Mouse (Mus musculus) cerebellum, adult 8-10 months (tissue): ENCODE measurements around the gene Shisa6.
A peak's percentile ranks its signal among the peaks of the same experiment; 100 is the strongest.

Experiments
- DNase-seq: peaks from one replicate; pipeline ENCODE4 v3.0.0; 2022

Gene Shisa6

DNA sequence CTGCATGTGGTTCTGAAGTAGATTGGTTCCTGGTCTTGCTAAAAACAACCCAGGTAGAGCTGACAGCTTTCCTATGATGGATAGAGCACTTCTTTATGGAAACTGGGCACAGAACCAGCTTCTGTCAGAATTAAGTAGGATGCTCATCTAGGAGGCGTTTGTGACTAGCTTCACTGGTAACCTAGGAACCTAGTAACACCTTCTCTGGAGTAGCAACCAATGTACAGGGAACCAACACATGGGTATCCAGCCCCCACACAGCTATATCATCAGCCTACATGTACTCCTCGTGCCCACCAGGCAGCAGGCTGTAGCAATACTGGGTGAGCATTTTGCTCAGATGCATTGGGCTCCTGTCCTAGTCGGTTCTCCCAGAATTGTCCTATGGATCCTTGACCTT, 307.3 kb downstream of the Shisa6 start:
- no peak for DNase-seq

DNA sequence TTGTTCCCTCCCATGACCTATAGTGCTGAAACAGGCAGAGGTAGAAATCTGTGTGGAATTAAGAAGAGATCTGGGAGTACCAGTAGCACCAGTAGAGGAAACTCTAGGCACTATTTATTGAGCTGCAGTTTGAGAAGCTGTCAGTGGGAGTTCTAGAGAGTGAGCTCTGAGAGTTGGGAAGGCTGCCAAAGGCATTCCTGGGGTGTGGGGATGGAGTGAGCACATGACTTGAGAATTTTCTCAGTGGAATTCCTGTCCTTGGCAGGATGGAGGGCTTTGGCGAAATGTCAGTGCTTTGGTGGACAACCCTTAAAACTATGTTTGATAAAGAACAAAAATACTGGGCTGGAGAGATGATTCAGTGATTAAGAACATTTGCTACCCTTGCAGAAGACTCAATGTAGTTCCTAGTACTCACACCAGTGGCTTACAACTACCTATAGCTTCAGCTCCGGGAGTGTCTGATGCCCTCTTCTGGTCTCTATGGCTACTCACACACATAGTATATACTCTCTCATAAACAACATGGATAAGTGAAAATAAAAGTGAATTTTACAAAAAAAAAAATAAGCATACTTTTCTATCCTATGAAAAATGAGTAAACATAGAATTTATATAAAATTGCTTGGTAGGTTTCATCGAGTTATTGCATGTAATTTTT, 337.0 kb downstream of the Shisa6 start:
- DNase-seq = peak; percentile 3

DNA sequence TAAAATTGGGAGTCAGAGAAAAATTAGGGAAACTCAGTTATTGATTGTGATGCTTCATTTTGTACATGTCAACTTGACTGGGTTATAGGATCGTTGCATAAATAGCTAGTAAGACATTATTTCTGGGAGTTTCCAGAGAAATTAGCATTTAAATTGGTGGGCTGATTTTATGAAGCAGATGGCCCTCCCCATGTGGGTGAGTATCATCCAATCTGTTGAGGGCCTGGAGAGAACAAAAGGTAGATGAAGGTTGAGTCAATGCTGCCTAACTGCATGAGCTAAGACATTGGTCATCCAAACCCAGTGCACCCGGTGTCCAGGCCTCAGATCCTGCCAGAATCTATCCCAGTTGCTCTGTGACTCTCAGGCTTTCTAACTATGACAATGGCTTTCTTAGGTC, 337.6 kb downstream of the Shisa6 start:
- no peak for DNase-seq

DNA sequence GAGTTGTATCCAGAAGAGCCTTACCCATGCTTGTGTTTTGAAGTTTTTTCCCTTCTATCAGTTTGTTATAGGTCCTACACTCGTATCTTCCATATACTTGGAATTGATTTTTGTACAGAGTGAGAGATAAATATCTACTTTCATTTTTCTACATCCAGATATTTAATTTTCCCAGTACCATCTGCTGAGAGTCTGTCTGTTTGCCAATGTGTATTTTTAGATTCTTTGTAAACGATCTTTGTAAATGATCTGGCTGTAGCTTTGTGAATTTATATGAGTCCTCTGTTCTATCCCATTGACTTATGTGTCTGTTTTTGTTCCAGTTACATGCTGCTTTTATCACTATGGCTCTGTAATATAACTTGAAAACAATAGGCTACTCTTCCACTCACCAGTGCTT, 348.0 kb downstream of the Shisa6 start:
- DNase-seq = no peak

DNA sequence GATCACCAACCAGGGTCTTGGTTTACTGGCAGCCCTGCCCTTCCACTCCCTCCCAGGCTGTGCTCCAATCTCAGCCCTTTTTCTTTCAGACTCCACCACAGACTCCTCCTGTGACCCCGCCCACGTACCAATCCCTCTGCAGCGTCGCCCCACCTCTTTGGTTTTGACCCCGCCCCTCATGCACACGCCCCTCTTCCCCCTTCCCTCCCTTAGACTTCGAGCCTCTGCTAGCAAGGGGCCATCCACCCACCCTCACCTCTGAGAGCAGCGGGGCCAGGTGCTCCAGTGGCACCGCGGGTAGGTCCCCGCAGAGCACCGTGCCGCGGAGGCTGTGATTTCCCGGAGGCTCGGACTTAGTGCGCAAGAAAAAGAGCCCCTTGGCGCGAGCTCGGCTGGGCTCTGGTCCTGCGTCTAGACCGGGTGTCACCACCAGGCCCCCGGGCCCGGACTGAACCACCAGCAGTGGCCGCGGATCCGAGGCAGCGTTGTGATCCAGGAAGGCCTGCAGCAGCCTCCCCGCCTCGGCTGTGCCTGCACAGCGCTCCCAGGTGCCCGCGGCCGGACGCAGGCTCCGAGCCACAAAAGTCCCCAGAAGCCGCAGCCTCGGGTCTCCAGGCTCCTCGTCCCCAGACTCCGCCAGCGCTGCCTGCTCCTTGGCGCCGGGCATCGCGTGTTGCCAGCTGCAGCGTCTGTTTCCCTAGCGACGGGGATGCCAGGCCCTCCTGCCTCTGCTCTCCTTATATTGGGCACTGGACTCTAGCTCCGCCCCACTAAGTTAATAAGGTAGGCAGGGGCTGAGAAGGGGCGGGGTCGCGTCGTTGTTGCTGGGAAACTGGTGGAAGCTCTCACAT, 357.7 kb downstream of the Shisa6 start, which contains the start of gene Dnah9:
Gene Dnah9, minus strand, starts transcription at position 751 of the 851 bp plus-strand sequence.
- DNase-seq = peak; percentile 28

DNA sequence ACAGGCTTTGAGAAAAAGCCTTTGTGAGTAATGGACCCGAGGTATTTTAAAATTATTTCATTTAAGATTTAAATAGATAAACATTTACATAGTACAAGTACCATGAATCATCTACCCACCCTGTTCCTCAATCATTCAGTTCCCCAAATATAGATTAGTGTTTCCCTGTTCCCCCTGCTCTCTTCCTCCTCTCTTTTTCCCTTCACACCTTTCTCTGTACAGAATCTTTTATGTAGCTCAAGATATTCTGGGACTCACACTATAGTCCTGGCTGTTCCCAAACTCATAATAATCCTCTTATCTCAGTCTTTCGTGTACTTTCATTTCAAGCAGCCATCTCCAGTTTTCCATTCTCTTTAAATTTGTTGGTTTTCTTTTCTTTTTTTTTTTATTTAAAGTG, 361.7 kb downstream of the Shisa6 start:
- no peak for DNase-seq
